Mouse (Mus musculus) spleen, adult 12 weeks (tissue): ENCODE data around the gene Gm14408.
"Not testable (repeated sequence)": the region's sequence is repeated elsewhere in the genome, so short reads cannot be mapped to it uniquely, and the experiment has no call there.

Experiments used
- DNase-seq: peaks from one replicate; pipeline ENCODE4 v3.0.0; 2022; ENCODE audit warnings: low spot score

Gene Gm14408

GRCm38 (mm10) chr2:176830840-176831239 lies at the start of gene Gm14408:
TSS of gene Gm14408 (plus strand) at chr2:176831140.
- DNase-seq: not testable (repeated sequence)

DNA sequence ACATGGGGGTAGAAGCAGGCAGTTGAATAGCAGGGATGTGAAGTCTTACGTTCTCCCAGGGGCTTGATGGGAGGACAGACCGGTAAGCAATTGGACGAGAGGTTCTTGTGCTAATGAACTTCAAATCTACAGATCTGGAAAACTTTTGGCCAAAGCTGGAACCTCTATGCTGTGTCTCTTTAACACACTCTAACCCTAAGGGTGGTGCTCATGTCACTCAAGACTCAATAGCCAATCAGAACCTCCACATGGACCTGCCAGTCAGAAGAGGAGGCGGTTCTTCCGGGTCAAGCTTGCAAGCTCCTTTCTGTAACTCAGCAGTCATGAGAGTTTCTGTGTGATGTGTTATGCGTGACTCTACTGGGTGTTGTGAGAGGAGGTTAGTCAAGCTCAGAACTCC lies 32.6 kb upstream of the Gm14408 start, which contains the start of gene Gm14295:
Gene Gm14295 (plus strand): TSS at position 301 of the 400 bp plus-strand sequence.
- not testable (repeated sequence) for DNase-seq

DNA sequence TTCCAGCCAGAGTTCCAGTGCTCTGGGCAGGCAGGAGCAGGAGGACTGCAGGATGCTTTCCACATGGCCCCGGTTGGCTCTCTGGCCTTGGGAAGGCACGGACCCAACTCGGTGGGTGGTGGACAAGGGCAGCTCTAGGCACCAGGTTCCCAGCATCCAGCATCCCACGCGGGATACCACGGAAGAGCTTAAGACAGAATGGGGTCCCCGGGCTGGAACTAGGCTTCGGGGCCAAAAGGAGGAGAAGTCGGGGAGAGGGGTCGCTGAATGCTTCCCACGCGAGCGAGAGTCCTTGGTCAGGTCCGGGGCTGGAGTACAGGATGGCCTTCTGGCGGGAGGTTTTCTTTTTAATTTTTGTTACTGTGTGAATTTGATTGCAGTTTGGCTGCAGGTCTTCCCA lies 32.2 kb upstream of the Gm14408 start:
- not testable (repeated sequence) for DNase-seq
